Mouse (Mus musculus): ENCODE measurements at regions not wholly inside any gene's neighbourhood (a gene's known extent, or its start where the extent isn't known, plus 50 kb on each side); places are given as distances from the start of the nearest gene placed in this dataset.
"Not testable (repeated sequence)": the region's sequence is repeated elsewhere in the genome, so short reads cannot be mapped to it uniquely, and the experiment has no call there.

GRCm38 (mm10) chr15:16909396-16909795, 180.8 kb downstream of the Cdh9 start:
- no peak for DNase-seq (ENCODE audit: low spot score in 2 of 2)

GRCm38 (mm10) chr15:16909941-16910340, 181.4 kb downstream of the Cdh9 start:
- not testable (repeated sequence) for DNase-seq (ENCODE audit: low spot score in 2 of 2)

GRCm38 (mm10) chr15:16914966-16915569, 186.5 kb downstream of the Cdh9 start:
- no peak for DNase-seq (ENCODE audit: low spot score in 2 of 2)

GRCm38 (mm10) chr15:16923246-16923645, 194.7 kb downstream of the Cdh9 start:
- peak in 1 of 2 experiments; percentile 42 for DNase-seq (ENCODE audit: low spot score in 2 of 2)

GRCm38 (mm10) chr15:16933137-16933677, 204.7 kb downstream of the Cdh9 start:
- no peak for DNase-seq (ENCODE audit: low spot score in 2 of 2)

- no peak for DNase-seq (ENCODE audit: low spot score in 2 of 2)
Measured at GRCm38 (mm10) chr15:16934438-16934837, 205.9 kb downstream of the Cdh9 start.

- not testable (repeated sequence) for DNase-seq (ENCODE audit: low spot score in 2 of 2)
Measured at GRCm38 (mm10) chr15:16975821-16976220, 247.3 kb downstream of the Cdh9 start.

GRCm38 (mm10) chr15:16990848-16991247, 262.3 kb downstream of the Cdh9 start:
- no peak for DNase-seq (ENCODE audit: low spot score in 2 of 2)

GRCm38 (mm10) chr15:16995667-16996066, 267.1 kb downstream of the Cdh9 start:
- DNase-seq (ENCODE audit: low spot score in 2 of 2) = no peak

GRCm38 (mm10) chr15:17006139-17006538, 277.6 kb downstream of the Cdh9 start:
- no peak for DNase-seq (ENCODE audit: low spot score in 2 of 2)

- peak; percentile 4 to 61 for DNase-seq (ENCODE audit: low spot score in 2 of 2)
Measured at GRCm38 (mm10) chr15:17007811-17008210, 279.3 kb downstream of the Cdh9 start.

GRCm38 (mm10) chr15:17048867-17049628, 320.5 kb downstream of the Cdh9 start:
- DNase-seq (ENCODE audit: low spot score in 2 of 2) = no peak

- DNase-seq (ENCODE audit: low spot score in 2 of 2) = peak in 1 of 2 experiments; percentile 16
Measured at GRCm38 (mm10) chr15:17069772-17070171, 341.2 kb downstream of the Cdh9 start.

- DNase-seq (ENCODE audit: low spot score in 2 of 2) = no peak
Measured at GRCm38 (mm10) chr15:17084030-17084429, 355.5 kb downstream of the Cdh9 start.

- DNase-seq (ENCODE audit: low spot score in 2 of 2) = no peak
Measured at GRCm38 (mm10) chr15:17088644-17089228, 360.2 kb downstream of the Cdh9 start.

GRCm38 (mm10) chr15:17098927-17099326, 370.4 kb downstream of the Cdh9 start:
- DNase-seq (ENCODE audit: low spot score in 2 of 2) = peak; percentile 61 to 71

GRCm38 (mm10) chr15:17101182-17101581, 372.6 kb downstream of the Cdh9 start:
- no peak for DNase-seq (ENCODE audit: low spot score in 2 of 2)

- DNase-seq (ENCODE audit: low spot score in 2 of 2) = no peak
Measured at GRCm38 (mm10) chr15:17135721-17136120, 407.2 kb downstream of the Cdh9 start.

GRCm38 (mm10) chr15:17180164-17180563, 451.6 kb downstream of the Cdh9 start:
- DNase-seq (ENCODE audit: low spot score in 2 of 2) = no peak

GRCm38 (mm10) chr15:17181358-17182022, 452.9 kb downstream of the Cdh9 start:
- no peak for DNase-seq (ENCODE audit: low spot score in 2 of 2)

- DNase-seq (ENCODE audit: low spot score in 2 of 2) = peak; percentile 2 to 17
Measured at GRCm38 (mm10) chr15:17195439-17195838, 466.9 kb downstream of the Cdh9 start.
